Mouse (Mus musculus): ENCODE results near the gene Scgb3a1.
A peak's percentile ranks its signal among the peaks of the same experiment; 100 is the strongest.

The Scgb3a1 gene

DNA sequence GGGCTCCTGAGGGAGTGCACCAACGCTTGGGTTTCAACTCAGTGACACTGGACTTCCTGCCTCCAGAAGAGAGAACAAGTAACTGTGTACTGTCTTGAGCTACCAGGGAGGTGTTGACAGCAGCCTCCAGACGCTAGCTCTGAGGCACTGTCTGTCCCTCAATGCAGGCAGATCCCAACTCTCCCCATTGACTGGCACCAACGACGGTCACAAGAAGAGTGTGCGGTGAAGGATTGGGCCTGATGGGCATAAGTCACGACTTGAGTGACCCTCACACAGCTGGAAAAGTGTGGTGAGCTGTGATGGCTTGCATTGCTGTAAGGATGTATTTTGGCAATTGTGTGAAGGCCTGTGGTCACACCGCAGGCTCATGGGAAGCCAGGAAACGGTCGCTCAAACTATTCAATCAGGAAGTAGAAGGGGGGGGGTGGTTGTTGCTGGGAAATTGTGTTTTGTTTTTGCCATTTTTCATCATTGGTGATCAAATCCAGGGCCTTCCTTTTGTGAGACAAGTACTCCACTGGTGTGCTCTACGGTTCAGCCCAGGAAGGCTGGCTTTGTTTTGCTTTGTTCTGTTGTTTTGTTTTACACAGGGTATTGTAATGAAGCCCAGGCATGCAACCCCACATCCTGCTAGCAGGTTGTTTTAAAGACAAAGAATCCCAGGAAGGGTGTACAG lies 4.5 kb upstream of the Scgb3a1 start:
- DNase-seq (ENCODE audit: low spot score): no peak

DNA sequence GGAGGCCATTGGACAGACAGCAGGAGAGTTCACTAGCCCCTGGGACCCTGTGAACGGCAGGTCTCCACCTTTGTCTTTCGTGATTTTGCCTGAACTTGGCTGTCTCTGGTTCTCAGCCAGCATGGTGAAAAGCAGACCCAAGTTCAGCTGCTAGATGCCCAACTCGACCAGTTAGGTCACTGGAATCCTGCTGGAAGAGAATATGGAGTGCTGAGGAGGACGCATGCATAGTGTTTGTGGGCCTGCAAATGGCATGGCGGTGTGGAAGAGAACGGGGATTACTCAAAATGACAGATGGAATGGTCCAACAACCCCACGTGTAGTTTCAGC lies 4.0 kb upstream of the Scgb3a1 start:
- DNase-seq (ENCODE audit: low spot score): no peak

DNA sequence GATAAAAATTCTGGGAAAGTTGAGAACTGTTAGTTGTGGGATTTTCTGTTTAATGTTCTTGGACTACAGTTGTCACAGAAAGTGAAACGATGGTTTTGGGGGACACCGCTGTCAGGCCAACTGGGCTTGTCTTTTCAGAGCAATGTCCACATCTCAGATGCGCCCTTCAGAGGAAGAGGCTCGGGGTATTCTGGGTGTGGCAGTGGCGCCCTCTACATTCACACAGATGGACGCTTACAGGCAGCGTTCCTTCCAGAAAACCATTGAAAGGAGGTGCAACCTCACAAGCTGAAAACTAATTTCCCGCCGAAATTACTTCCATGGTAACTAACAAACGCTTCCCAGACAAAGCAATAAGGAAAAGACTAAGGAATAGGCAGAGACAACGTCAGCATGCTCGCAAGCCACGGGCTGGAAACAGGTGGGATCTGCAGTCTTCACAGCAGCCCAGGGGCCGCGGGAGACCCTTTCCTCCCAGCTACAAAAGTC lies 1.1 kb upstream of the Scgb3a1 start:
- no peak for DNase-seq (ENCODE audit: low spot score)

DNA sequence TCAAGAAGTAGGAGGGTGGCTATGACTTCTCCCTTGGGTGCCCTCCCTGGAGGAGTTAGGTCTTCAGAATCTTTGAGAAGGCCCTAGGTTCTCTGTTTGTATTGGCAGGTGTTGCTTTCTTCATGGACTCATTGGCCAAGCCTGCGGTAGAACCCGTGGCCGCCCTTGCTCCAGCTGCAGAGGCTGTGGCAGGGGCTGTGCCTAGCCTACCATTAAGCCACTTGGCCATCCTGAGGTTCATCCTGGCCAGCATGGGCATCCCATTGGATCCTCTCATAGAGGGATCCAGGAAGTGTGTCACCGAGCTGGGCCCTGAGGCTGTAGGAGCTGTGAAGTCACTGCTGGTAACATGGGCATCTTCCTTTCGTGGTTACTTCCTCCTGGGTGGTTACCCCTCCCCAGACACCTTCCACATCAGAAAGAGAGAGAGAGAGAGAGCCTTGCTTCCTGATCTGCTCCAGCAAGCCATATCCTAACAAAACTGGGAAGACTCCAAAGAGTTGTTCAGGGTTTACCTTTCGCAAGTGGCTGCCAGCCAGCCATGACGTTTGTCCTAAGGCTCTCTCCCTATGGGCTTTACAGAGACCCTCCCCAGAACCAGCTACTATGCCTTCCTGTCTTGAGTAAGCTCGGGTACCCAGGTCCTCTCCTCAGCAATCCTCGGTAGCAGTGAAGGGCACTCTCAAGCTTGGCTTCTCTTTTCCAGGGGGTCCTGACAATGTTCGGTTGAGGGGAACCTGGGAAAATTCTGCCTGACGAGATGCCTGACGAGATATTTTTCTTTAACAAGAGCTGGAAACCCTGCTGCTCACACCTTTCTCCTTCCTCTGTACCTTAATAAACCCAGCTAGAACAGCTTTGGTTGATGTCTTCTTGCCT lies 1.1 kb downstream of the Scgb3a1 start:
- DNase-seq (ENCODE audit: low spot score): no peak

DNA sequence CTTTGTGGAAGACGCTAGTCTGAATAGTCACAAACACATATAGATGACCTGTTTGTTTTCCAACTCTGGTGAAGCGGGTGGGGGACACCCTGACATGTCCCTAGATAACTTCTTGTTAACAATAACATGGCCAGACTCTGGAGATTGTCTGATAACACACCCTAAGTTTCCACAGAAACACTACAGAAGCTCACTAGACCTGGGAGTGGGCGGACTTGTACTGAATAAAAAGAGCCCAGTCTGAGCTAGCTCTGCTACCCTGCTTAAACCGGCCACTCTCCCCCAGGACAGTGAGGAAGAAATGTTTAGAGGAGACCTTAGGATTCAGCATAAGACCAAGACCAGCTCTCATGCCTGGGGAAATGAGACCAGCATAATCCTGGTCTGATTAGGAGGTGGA lies 2.1 kb downstream of the Scgb3a1 start:
- DNase-seq (ENCODE audit: low spot score): no peak

DNA sequence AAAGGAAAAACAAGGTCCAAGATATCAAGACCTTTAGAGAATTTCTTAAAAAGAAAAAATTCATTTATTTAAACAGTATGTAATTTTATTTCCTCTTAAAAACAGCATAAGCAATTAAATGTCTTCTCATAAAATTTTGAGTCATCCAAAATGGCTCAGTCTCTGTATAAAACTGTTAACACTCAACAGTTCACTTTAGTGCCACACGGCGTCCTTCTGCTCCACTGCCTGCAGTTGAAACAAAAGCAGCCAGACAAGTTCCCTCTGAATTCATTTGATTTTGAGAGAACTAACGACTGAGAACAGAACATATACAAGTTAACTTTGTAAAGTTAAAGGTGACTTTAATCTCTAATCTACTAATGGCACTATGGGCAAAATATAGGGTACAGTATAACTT lies 10.0 kb downstream of the Scgb3a1 start:
- DNase-seq (ENCODE audit: low spot score): no peak

DNA sequence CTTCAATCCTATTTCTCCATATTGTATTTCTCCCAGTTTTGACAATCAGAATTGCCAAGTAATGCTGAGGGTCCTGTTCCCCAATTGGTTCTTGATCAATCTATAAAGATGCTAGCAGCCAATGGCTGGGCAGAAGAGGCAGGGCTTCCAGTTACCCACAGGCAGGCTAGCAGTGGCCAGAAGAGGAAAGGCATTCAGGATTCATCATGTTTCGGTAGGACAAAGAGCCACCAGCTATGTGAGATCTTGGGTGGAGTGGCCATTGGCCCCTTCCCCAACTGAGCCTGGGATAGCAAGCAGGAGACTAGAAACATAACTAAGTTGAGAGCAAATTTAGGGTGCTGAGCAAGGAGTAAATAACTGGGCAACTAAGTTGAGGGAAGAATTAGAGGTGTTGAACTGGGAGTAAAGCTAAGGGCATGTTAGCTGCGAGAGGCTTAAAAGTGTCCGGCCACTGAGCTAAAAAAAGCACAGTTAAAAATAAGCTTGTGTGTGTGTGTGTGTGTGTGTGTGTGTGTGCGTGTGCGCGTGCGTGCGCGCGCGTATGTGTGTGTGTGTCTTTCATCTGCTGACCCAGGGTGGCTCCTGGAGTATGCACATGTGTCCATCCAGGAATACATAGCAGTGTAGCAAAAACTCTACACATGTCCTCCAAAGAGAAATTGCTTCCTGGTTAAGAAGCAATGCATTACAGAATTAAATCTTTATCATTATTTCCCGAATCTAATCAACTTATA lies 21.0 kb downstream of the Scgb3a1 start:
- no peak for DNase-seq (ENCODE audit: low spot score)

DNA sequence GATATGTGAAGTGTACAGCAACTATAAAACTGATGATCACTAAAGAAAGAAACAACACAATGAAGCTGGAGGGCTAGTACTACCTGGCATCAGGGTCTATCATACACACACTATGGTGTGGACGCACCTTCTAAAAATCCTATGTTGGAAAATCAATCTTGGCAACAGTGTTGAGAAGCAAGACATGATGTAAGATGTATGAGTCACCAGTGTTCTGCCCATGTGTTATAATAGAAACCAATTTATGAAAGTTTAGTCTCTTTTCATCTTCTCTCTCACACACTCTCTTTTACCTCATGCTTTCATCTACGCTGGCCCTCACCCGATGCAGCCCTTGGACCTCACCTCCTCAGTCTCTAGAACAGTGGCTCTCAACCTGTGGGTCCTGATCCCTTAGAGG lies 31.6 kb downstream of the Scgb3a1 start:
- DNase-seq (ENCODE audit: low spot score): no peak

DNA sequence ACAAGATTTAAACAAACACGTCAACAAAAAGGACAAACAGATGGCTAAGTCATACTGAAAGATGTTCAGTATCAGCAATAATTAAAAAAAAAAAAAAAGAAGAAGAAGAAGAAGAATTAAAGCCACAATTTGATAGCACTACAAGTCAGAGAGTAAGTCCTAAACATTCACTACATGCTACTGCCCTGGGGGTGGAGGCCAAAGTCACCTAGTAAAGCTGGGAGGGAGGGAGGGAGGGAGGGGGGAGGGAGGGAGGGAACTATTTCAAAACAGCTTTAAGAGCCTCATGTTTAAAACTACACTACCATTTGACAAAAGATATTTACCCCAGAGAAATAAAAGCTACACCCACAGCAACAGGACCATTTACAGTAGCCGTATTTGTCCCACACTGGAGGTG lies 32.3 kb downstream of the Scgb3a1 start:
- no peak for DNase-seq (ENCODE audit: low spot score)

DNA sequence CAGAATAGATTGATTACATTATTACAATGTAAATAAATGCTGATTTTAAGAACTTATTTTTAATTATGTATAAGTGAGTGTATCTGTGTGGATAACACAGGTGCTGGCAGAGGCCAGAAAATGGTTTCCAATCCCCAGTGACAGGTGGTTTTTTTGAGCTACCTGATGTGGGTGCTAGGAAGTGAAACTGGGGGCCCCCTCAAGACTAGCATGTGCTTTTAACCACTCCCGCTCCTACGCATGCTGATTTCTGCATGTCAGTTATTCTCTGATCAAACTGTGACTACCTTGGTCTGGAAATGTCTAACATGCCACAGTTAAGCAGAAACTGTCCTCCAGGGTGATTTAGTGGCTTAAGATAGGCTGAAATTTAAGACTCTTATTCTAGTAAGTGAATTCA lies 33.1 kb downstream of the Scgb3a1 start:
- DNase-seq (ENCODE audit: low spot score): no peak

DNA sequence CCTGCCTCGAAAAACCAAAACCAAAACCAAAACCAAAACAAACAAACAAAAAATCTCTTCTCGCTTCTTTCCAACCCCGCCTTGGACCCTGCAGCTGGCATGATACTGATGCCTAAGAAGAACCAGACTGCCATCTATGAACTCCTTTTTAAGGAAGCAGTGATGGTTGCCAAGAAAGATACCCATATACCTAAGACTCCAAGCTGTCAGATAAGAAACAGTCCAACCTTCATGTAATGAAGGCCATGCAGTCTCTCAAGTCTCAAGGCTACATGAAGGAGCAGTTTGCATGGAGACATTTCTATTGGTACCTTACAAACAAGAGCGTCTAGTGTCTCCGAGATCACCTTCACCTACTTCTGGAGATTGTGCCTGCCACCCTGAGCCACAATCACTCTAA lies 34.4 kb downstream of the Scgb3a1 start:
- no peak for DNase-seq (ENCODE audit: low spot score)

DNA sequence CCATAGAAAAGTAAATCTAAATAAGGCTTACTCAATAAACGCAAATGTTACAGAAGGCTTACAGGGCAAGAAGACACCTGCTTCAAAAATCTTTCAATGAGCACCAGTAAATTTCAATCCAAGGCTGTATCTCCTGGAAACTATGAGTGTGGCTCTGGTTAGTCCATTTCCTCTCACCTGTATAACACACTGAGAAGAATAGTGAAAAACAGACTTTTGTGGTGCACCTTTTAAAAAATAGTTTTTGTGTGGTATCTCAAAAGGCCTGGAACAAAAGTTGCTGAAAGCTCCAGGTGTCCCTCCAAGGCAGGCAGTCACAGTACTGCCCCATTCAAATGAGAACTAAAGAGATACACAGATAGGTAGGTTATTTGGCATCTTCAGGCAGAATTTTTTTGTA lies 35.7 kb downstream of the Scgb3a1 start:
- DNase-seq (ENCODE audit: low spot score): no peak

DNA sequence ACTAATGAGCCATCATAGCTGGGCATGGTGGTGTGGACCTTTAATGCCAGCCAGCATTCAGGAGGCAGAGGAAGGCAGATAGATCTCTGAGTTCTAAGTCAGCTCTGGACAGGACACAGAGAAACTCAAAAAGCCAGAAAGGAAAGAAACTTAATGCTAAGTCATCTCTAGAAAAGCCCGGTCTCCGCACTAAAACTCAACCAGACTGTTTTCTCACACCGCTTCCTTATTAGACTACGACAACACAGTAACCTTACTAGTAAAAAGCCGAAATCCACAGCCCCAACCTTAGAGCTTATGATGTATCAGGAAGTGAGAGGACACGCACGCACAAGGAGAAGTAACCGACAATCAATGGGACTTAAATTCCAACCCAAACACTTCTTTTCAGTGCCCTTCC lies 38.6 kb downstream of the Scgb3a1 start:
- no peak for DNase-seq (ENCODE audit: low spot score)

DNA sequence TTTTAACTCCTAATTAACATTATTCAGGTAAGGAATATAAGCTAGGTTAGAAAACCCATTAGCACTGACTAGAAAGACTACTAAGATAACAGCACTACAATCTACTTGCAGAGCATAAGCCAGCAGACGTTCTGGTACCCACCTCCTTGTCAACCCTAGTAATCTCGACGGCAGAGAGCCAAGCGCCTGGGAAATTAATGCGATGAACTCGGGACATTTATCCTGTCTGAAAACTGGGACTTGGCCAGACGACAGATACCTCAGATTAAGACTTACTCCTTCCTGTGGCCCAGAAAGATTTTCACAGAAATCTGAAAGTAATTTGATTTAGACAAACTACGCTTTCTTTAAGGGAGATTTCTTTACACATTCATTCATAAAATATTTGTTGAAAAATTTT lies 41.4 kb downstream of the Scgb3a1 start:
- no peak for DNase-seq (ENCODE audit: low spot score)

DNA sequence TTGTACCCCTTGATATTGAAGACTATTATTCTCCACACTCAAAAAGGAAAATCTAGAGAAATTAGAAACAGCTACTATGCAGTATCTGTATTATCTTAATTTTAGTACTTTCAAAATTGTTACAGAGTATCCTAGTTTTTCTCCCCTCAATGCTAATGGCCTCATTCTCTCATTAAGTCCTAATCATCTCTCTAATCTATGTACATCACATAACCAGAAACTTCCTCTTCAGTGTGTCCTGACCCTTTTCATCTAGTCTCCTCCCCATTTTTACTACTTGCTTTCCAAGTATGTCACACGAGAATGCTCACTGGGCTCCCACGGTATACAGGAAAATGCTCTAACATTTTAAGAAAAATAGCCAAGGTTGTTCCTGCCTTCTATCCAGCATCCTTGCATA lies 44.4 kb downstream of the Scgb3a1 start:
- DNase-seq (ENCODE audit: low spot score): no peak

DNA sequence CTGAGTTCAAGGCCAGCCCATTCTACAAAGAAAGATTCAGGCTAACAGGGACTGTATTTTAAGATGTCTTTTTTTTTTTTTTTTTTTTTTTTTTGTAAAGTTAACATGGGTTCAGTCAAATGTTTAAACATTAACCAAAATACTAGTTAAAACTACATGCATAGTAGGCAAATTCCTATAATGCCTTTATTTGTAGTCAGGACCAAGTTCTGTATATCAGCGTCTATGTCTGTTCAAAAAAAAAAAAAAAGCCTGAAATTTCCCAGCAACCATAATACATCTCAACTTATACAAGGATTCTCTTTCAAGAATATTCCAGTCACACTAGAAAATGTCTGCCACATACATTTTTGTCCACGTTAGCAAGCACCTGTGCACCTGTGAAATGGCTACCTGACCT lies 47.3 kb downstream of the Scgb3a1 start:
- DNase-seq (ENCODE audit: low spot score): no peak

DNA sequence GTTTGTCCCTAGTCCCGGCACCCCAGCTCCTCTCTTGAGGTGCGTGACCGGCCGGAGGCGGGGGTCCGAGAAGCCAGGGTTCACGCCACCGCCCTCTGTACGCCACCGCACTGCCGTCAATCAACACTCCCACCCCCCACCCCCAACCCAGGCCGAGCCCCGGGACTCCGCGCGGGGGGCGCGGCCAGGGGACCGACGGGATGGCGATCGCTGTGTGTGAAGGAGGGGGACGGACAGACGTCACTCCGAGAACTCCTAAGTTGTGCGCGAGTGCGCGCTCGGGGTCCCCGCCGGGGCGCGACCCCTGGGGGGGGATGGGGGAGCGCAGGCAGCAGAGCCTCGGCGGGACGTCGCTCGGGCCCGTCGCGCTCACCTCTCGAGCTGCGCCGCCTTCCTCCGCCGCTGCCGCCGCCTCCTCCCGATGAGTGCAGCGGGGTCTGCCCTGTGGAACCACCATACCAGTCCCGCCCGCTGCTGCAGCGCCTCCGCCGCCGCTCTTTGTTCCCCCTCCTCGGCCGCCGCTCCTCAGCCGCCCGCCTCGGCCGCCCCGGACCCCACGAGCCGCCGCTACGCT lies 48.7 kb downstream of the Scgb3a1 start:
- no peak for DNase-seq (ENCODE audit: low spot score)

DNA sequence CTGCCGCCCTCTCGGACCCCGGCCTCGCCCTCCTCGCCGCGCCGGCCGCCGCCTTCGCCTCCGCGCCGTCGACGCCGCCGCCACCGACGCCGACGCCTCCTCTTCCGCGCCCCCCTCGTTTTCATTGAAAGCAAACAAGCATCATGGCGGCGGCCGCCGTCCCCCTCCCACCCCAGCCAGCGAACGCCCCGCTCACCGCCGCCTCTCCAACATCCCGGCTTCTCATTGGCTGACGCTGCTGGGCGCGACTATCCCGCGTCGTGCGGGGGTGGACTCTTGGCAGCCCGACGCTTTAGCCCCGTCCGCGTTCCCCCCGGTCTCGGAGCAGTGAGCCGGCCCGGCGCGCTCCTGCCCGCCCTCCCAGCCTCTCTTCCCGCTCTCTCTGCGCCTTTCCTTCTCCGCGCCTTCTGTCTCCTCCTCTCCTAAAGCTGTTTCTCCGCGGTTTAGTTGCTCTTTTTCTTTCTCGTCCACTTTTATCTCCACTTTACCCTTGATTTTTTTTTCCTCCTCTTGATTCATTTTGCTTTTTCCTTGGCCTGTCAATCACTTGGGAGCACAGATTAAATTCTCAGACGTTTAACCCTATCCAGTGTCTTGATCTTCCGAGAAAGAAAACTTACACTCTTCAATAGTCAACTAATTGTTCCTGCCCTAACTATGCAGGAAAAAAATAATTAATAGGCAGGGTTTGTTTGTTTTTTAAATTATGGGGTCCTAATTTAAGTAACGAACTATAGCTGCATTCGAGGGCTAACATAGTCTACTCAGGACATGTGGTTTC lies 49.3 kb downstream of the Scgb3a1 start, which contains the start of gene Cnot6:
Cnot6 (minus strand) TSS at position 169 of the 781 bp plus-strand sequence.
- DNase-seq (ENCODE audit: low spot score): peak; percentile 90

DNA sequence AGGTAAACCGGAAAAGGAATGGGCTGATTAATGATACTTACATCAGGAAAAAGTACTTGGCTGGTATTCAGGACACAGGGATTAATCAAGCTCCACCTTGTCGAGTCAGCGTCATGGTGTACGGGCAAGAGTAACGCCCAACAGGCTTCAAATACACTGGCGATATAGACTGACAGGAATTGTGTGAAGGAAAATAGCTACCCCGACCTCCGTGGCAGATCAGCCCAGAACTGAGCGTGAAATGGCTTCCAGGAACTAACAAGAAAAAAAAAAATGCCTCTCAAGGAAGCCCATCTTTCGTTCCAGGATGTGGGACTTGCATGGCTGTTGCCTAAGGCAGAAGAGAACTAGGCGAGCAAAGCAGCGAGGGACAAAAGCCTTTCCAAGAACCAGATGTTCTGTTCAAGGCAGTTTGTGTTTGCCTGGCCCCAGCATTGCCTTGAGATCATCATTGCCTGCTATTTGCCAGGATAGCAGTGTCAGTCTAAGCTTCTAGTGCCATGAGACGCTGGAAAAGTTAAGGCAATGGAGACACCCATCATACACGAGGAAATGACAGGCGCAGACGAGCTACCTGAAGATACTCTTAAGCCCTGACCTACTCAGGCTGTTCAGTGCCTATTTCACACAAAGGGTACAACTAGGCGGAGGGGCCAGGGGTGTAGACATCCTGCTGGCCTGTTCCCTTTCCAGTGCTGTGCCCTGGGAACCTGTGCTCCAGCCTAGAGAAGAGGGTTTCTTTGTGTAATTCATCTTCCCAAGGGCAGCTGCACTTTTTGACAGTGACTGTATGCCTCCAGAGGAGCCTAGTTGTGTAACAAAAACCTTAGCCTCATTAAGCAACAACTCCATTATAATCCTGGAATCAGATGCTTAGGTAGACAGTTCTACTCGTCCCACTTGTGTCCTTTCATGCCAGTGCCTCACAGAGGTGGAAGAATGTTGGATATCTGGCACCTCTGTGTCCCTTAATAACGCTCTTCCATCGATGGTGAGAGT lies 50.2 kb downstream of the Scgb3a1 start:
- DNase-seq (ENCODE audit: low spot score): no peak
